Mouse (Mus musculus) gastrocnemius, postnatal 14 days (tissue): ENCODE measurements at regions not wholly inside any gene's neighbourhood (a gene's known extent, or its start where the extent isn't known, plus 50 kb on each side); places are given as distances from the start of the nearest gene placed in this dataset.
"Not testable (repeated sequence)": the region's sequence is repeated elsewhere in the genome, so short reads cannot be mapped to it uniquely, and the experiment has no call there.

Experiments
- DNase-seq: peaks from one replicate; pipeline ENCODE4 v3.0.0; 2021; ENCODE audit warnings: mixed read lengths
- intact Hi-C: fragments of 180-260 bp; cut with DNase I; formaldehyde crosslinking; loops from one replicate; pipeline ENCODE4 v1.15.1; 2025; ENCODE audit warnings: low total_unique reads

DNA sequence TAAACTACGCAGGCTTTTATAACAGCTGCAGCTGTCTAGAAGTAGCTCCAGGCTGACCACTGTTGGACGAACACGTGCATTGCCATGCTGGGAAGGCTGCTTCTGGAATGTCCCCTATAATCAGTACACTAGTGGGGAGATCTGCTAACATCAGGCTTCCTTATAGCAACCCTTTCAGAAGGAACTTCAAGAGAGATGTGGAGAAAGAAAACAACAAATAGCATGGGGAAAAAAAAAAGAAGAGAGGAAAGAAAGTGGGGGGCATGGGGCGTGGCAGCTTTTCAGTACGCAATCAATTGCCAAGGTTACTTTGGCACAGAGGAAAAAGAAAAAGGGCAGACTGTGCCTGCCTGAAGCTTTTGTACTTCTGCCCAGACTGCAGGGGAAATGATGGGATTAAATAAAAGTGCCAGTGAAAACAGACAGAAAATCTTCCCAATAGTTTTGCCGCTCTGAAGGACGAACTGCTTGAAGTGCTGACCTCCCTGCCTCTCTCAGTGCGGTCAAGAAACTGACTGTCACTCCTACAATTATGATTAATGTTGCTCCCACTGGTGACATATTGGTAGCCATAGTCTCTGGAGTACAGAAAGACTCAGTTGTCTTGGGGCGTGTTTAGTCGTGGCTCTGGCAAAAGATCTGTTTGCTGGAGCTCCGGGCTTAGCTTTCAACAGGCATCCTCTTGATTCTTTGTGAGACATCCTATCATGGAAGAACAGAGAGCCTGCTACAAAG lies 1078.0 kb downstream of the Diaph3 start:
- DNase-seq: no peak
- intact Hi-C loops: no loop called here

DNA sequence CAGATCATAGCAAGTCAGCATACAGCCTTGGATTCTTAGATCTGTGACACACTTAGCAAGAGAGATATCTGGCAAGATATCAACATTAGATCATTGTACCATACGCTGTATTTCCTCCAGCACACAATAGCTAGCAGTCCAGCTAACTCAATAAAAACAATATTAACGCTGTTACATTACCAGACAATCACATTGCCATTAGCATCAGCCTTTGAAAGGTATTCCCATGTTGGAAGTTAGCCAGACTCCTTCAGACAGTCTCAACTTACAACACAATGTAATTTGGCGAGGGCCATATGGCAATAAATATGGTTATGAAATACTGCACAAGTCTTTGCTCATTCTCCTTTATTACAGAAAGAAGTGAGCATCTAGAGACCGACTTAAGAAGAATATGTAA lies 1084.0 kb downstream of the Diaph3 start:
- DNase-seq: no peak
- intact Hi-C loops: no loop called here

DNA sequence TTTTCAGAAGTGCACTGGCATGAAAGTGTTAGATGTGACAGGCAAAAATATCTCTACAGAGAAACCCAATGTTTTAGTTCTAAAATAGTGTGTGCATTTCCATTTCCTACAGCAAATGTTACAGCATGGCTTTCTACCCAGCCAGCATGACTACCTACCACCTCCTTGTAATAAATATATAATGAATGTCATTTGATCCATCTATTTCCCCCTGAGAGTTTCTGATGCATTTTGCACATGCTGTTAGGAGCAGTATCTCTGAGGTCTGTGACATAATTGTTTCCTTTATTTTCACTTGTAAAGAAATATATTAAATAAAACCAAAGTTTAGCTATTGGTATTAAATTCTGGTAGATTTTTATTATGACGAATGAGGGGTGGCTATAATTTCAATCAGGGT lies 1086.4 kb downstream of the Diaph3 start:
- intact Hi-C loops: no loop called here
- no peak for DNase-seq

GRCm38 (mm10) chr14:86029401-86029800 lies 1111.6 kb downstream of the Diaph3 start:
- intact Hi-C loops: no loop called here
- no peak for DNase-seq

DNA sequence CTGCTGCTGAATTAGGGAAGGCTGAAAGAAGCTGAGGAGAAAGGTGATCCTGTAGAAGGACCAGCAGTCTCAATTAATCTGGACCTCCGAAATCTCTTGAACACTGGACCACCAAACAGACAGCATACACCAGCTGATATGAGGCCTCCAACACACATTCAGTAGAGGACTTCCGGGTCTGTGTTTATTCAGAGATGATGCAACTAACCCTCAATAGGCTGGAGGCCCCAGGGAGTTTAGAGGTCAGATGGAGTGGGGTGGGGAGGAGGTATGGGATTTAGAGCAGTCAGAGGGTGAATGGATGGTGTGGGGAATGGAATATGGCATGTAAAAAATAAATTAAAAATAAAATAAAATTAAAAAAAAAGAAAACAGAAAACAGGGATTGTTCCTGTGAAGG lies 1123.4 kb downstream of the Diaph3 start:
- intact Hi-C loops, DNase-seq: not testable (repeated sequence)
